Mouse (Mus musculus) gastrocnemius, adult 18-20 months (tissue): ENCODE measurements at regions not wholly inside any gene's neighbourhood (a gene's known extent, or its start where the extent isn't known, plus 50 kb on each side); places are given as distances from the start of the nearest gene placed in this dataset.

Source experiments
- DNase-seq: peaks from one replicate; pipeline ENCODE4 v3.0.0; 2021; ENCODE audit warnings: low spot score

GRCm38 (mm10) chr1:179906115-179906514, 54.2 kb upstream of the Cdc42bpa start:
- DNase-seq = no peak

GRCm38 (mm10) chr1:179892711-179893110, 67.6 kb upstream of the Cdc42bpa start:
- no peak for DNase-seq

- DNase-seq = no peak
These were observed 72.4 kb upstream of the Cdc42bpa start for GRCm38 (mm10) chr1:179887921-179888320.

- peak; percentile 0 for DNase-seq
These were observed 77.7 kb upstream of the Ahctf1 start for GRCm38 (mm10) chr1:179881222-179881621.

- DNase-seq = no peak
These were observed 74.4 kb upstream of the Ahctf1 start for GRCm38 (mm10) chr1:179877893-179878292.

- no peak for DNase-seq
These were observed 70.5 kb upstream of the Ahctf1 start for GRCm38 (mm10) chr1:179873772-179874555.

GRCm38 (mm10) chr1:179871961-179872360, 68.5 kb upstream of the Ahctf1 start:
- no peak for DNase-seq

- DNase-seq = no peak
These were observed 65.2 kb upstream of the Ahctf1 start for GRCm38 (mm10) chr1:179868656-179869055.

- no peak for DNase-seq
These were observed 64.0 kb upstream of the Ahctf1 start for GRCm38 (mm10) chr1:179867493-179867892.

- no peak for DNase-seq
These were observed 62.7 kb upstream of the Ahctf1 start for GRCm38 (mm10) chr1:179866056-179866772.

- DNase-seq = no peak
These were observed 62.1 kb upstream of the Ahctf1 start for GRCm38 (mm10) chr1:179865561-179865960.

- no peak for DNase-seq
These were observed 61.2 kb upstream of the Ahctf1 start for GRCm38 (mm10) chr1:179864537-179865226.

GRCm38 (mm10) chr1:179863420-179863819, 59.9 kb upstream of the Ahctf1 start:
- DNase-seq = no peak

GRCm38 (mm10) chr1:179862941-179863340, 59.5 kb upstream of the Ahctf1 start:
- no peak for DNase-seq

- no peak for DNase-seq
These were observed 58.3 kb upstream of the Ahctf1 start for GRCm38 (mm10) chr1:179861776-179862175.

GRCm38 (mm10) chr1:179859552-179859902, 56.0 kb upstream of the Ahctf1 start:
- DNase-seq = no peak

- DNase-seq = peak; percentile 50
These were observed 55.5 kb upstream of the Ahctf1 start for GRCm38 (mm10) chr1:179858780-179859551.

- DNase-seq = peak; percentile 25
These were observed 50.9 kb upstream of the Ahctf1 start for GRCm38 (mm10) chr1:179854288-179854965.
